Mouse (Mus musculus): ENCODE data around the gene Cog7.

DNA sequence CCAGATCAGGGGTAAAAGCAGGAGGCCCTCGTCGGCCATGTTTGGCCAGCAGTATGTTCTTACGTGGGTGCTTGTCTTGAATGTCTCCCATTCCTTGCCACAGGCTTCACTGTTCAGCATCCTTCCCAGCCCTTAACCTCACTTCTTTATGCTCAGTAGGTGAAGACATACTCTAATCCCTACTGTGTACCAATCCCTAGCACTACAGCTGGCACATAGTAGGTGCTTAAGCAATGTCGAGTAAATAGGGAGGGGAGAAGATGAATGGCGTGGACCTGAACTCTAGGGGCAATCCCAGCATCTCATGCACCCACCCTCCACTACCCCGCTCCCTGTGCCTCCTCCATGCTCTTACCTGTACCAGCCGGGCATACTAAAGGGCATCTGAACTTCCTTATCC, 57.1 kb downstream of the Cog7 start:
- TF ChIP-seq FOSL1 (IDR thresholded peaks at IDR 0.05; ENCODE audit: insufficient read depth, low read length, poor library complexity, severe bottlenecking) = no peak
- TF ChIP-seq CTCF (IDR thresholded peaks at IDR 0.05; ENCODE audit: control insufficient read depth, insufficient read depth, insufficient read length) = no peak
- no peak for TF ChIP-seq MAX (IDR thresholded peaks at IDR 0.05)

Data from C2C12 (cell line).